Mouse (Mus musculus) intestine, postnatal 0 days (tissue): ENCODE results near the gene Zfp318. TPM values are rescaled to one million over a fixed set of nuclear protein-coding genes. Genes with fewer than 3 reads are reported as not detected.

Experiments used
- ATAC-seq: fragments of 200-750 bp; cut with Nextera tagmentation; 2 replicates; pipeline ENCODE4 v1.8.0; 2017; ENCODE audit warnings: mild to moderate bottlenecking, moderate TSS enrichment, moderate library complexity
- H3K27ac ChIP-seq: fragments of 300-500 bp; sonication (generic); 2 replicates; pipeline ENCODE4 v1.5.1; 2014; ENCODE audit warnings: mild to moderate bottlenecking, low read depth, low read length, moderate library complexity
- H3K27me3 ChIP-seq: fragments of 300-500 bp; sonication (generic); replicated peaks from 2 replicates; pipeline ENCODE4 v1.6.1; 2014; ENCODE audit warnings: low read length, mixed read lengths; ENCODE audit not compliant: control insufficient read depth, insufficient read depth
- H3K36me3 ChIP-seq: fragments of 300-500 bp; sonication (generic); 2 replicates; pipeline ENCODE4 v1.6.1; 2014; ENCODE audit warnings: mild to moderate bottlenecking, moderate library complexity; ENCODE audit not compliant: control insufficient read depth, insufficient read depth
- H3K4me1 ChIP-seq: fragments of 300-500 bp; sonication (generic); replicated peaks from 2 replicates; pipeline ENCODE4 v1.6.1; 2014; ENCODE audit warnings: antibody characterized with exemption, low read length, mixed read lengths; ENCODE audit not compliant: control insufficient read depth, insufficient read depth
- H3K4me2 ChIP-seq: fragments of 300-500 bp; sonication (generic); replicated peaks from 2 replicates; pipeline ENCODE4 v1.6.1; 2014; ENCODE audit warnings: low read depth, mild to moderate bottlenecking, moderate library complexity
- H3K4me3 ChIP-seq: fragments of 300-500 bp; sonication (generic); 2 replicates; pipeline ENCODE4 v1.5.1; 2014; ENCODE audit warnings: low read depth, low read length
- H3K9ac ChIP-seq: fragments of 300-500 bp; sonication (generic); 2 replicates; pipeline ENCODE4 v1.6.1; 2014; ENCODE audit warnings: mild to moderate bottlenecking, low read depth, low read length
- H3K9me3 ChIP-seq: fragments of 300-500 bp; sonication (generic); 2 replicates; pipeline ENCODE4 v1.6.1; 2016; ENCODE audit warnings: mixed run types; ENCODE audit not compliant: control insufficient read depth
- CTCF ChIP-seq: sonication (generic); IDR thresholded peaks from 2 replicates; pipeline ENCODE4 v1.5.1; 2016; ENCODE audit warnings: low read depth, mild to moderate bottlenecking, control low read depth, antibody characterized with exemption, moderate library complexity
- WGBS: fragments of 180-500 bp; shearing (Covaris S2); extraction: QIAGEN DNeasy Blood & Tissue Kit; methylation state at CpG from one replicate; pipeline ENCODE4 v1.1.7; 2014; 5-methylcytosine and 5-hydroxymethylcytosine counted together
- polyA plus RNA-seq: library from polyadenylated mRNA; unstranded; fragments of >200 nt; fragmentation: Nextera tagmentation; extraction: Ambion mirVana; gene quantifications from 2 replicates; pipeline ENCODE4 v1.2.1, GENCODE M21; 2015

Gene Zfp318
- polyA plus RNA-seq, 1 experiment from 2014 or later, result 2.2 TPM

- peak overlapping the region; percentile 68 for H3K4me2 ChIP-seq
- no peaks in the 10 kb centered on the region for H3K36me3 ChIP-seq
- H3K4me1 ChIP-seq, result 0 out of 2 replicates have a peak, but pooled peaks cover 5% of the 10 kb centered on the region
- H3K27ac ChIP-seq, result no peak overlapping the region
- no peaks in the 10 kb centered on the region for H3K9me3 ChIP-seq
- no peak for ATAC-seq
- WGBS, result 3% methylated on average over 9 of the region's 9 CpGs
- peak overlapping the region; percentile 39 for H3K4me3 ChIP-seq
- no peak for TF ChIP-seq CTCF
- H3K27me3 ChIP-seq, result peaks cover 55% of the 10 kb centered on the region
- no peak overlapping the region for H3K9ac ChIP-seq
Measured at GRCm38 (mm10) chr17:46454539-46454938, 71.0 kb downstream of the Zfp318 start.

- Histone ChIP-seq H3K9ac (no peak overlapping the region), H3K36me3 (no peaks in the 10 kb centered on the region), H3K9me3 (no peaks in the 10 kb centered on the region), H3K27me3 (peaks cover 61% of the 10 kb centered on the region), H3K4me2 (peak overlapping the region; percentile 68), H3K27ac (no peak overlapping the region), H3K4me3 (peak overlapping the region; percentile 39), H3K4me1 (0 out of 2 replicates have a peak, but pooled peaks cover 5% of the 10 kb centered on the region)
- no peak for ATAC-seq
- 2% methylated on average over 33 of the region's 33 CpGs for WGBS
- no peak for TF ChIP-seq CTCF
Measured at GRCm38 (mm10) chr17:46455110-46455691, 71.7 kb downstream of the Zfp318 start.

GRCm38 (mm10) chr17:46457791-46458190 lies 74.3 kb downstream of the Zfp318 start:
- Histone ChIP-seq H3K36me3 (no peaks in the 10 kb centered on the region), H3K27ac (no peak overlapping the region), H3K27me3 (peaks cover 67% of the 10 kb centered on the region), H3K4me1 (0 out of 2 replicates have a peak, but pooled peaks cover 5% of the 10 kb centered on the region), H3K9ac (no peak overlapping the region), H3K9me3 (no peaks in the 10 kb centered on the region), H3K4me3 (no peak overlapping the region), H3K4me2 (no peak overlapping the region)
- TF ChIP-seq CTCF, result peak; percentile 70
- WGBS, result 7% methylated on average over 10 of the region's 10 CpGs
- ATAC-seq, result no peak

GRCm38 (mm10) chr17:46458439-46458838 lies 74.9 kb downstream of the Zfp318 start:
- no peak for ATAC-seq
- Histone ChIP-seq H3K4me3 (no peak overlapping the region), H3K4me1 (0 out of 2 replicates have a peak, but pooled peaks cover 5% of the 10 kb centered on the region), H3K27ac (no peak overlapping the region), H3K36me3 (no peaks in the 10 kb centered on the region), H3K4me2 (no peak overlapping the region), H3K27me3 (peaks cover 60% of the 10 kb centered on the region), H3K9ac (no peak overlapping the region), H3K9me3 (no peaks in the 10 kb centered on the region)
- no peak for TF ChIP-seq CTCF
- WGBS, result 37% methylated on average over 3 of the region's 3 CpGs

GRCm38 (mm10) chr17:46460673-46461072 lies 77.1 kb downstream of the Zfp318 start:
- no peak for ATAC-seq
- 2% methylated on average over 32 of the region's 32 CpGs for WGBS
- H3K27me3 ChIP-seq, result peaks cover 38% of the 10 kb centered on the region
- H3K4me1 ChIP-seq, result 0 out of 2 replicates have a peak, but pooled peaks cover under 1% of the 10 kb centered on the region
- peak overlapping the region; percentile 33 for H3K4me3 ChIP-seq
- TF ChIP-seq CTCF, result no peak
- H3K9ac ChIP-seq, result no peak overlapping the region
- H3K4me2 ChIP-seq, result peak overlapping the region; percentile 61
- H3K27ac ChIP-seq, result no peak overlapping the region
- H3K36me3 ChIP-seq, result no peaks in the 10 kb centered on the region
- no peaks in the 10 kb centered on the region for H3K9me3 ChIP-seq

- Histone ChIP-seq H3K9me3 (no peaks in the 10 kb centered on the region), H3K36me3 (no peaks in the 10 kb centered on the region), H3K4me2 (peak overlapping the region; percentile 61), H3K27ac (no peak overlapping the region), H3K4me1 (no peaks in the 10 kb centered on the region), H3K27me3 (peaks cover 31% of the 10 kb centered on the region), H3K9ac (no peak overlapping the region), H3K4me3 (peak overlapping the region; percentile 33)
- TF ChIP-seq CTCF, result peak; percentile 40; the same call in 1 of the 2 replicates
- WGBS, result 9% methylated on average over 8 of the region's 8 CpGs
- no peak for ATAC-seq
Measured at GRCm38 (mm10) chr17:46461347-46461746, 77.8 kb downstream of the Zfp318 start.
